Mouse (Mus musculus): ENCODE data around the gene C1qa. TPM values are rescaled to one million over a fixed set of nuclear protein-coding genes. Genes with fewer than 3 reads are reported as not detected.

Gene C1qa
- polyA plus RNA-seq, 1 experiment from 2014 or later: 35.0 TPM

- Histone ChIP-seq H3K36me3 (no peaks in the 10 kb centered on the region), H3K4me2 (no peak within 1 kb of the TSS), H3K9me3 (replicated peaks) (no peaks in the 10 kb centered on the region), H3K27me3 (no peaks in the 10 kb centered on the region), H3K4me3 (replicated peaks) (0 out of 2 replicates have a peak within 1 kb of the TSS, but pooled peaks have one; percentile 7), H3K9ac (no peak within 1 kb of the TSS), H3K27ac (no peak within 1 kb of the TSS; the same call in 1 of the 2 replicates), H3K4me1 (replicated peaks) (no peaks in the 10 kb centered on the region)
- 39% methylated on average over 7 of the region's 7 CpGs for WGBS (ENCODE audit: insufficient replicate concordance)
- DNase-seq (no peak), ATAC-seq (ENCODE audit: low read depth) (0 out of 2 replicates have a peak, but pooled peaks have one; percentile 15)
These were observed 12.5 kb downstream of the C1qa start, which contains the start of gene C1qb for GRCm38 (mm10) chr4:136886101-136886500. C1qb (minus strand) TSS chr4:136886187.

- Histone ChIP-seq H3K9ac (no peak overlapping the region), H3K27ac (no peak overlapping the region), H3K27me3 (0 out of 2 replicates have a peak, but pooled peaks cover 2% of the 10 kb centered on the region), H3K4me2 (no peak overlapping the region), H3K4me1 (replicated peaks) (no peaks in the 10 kb centered on the region), H3K9me3 (replicated peaks) (no peaks in the 10 kb centered on the region), H3K36me3 (no peaks in the 10 kb centered on the region), H3K4me3 (replicated peaks) (no peak overlapping the region)
- no peak for ATAC-seq (ENCODE audit: low read depth)
- 13% methylated on average over 5 of the region's 5 CpGs for WGBS (ENCODE audit: insufficient replicate concordance)
- no peak for DNase-seq
These were observed 20.0 kb downstream of the C1qa start for GRCm38 (mm10) chr4:136878601-136879000.

- no peak overlapping the region for H3K4me3 ChIP-seq (replicated peaks)
- no peak for DNase-seq
- no peak overlapping the region for H3K9ac ChIP-seq
- H3K27ac ChIP-seq: no peak overlapping the region
- 37% methylated on average over 8 of the region's 8 CpGs for WGBS (ENCODE audit: insufficient replicate concordance)
- H3K4me2 ChIP-seq: no peak overlapping the region
- ATAC-seq (ENCODE audit: low read depth): no peak
- H3K9me3 ChIP-seq (replicated peaks): no peaks in the 10 kb centered on the region
- H3K4me1 ChIP-seq (replicated peaks): no peaks in the 10 kb centered on the region
- H3K36me3 ChIP-seq: no peaks in the 10 kb centered on the region
- H3K27me3 ChIP-seq: 0 out of 2 replicates have a peak, but pooled peaks cover 2% of the 10 kb centered on the region
These were observed 20.4 kb downstream of the C1qa start for GRCm38 (mm10) chr4:136878171-136878570.

GRCm38 (mm10) chr4:136876971-136877370 lies 21.6 kb downstream of the C1qa start:
- no peaks in the 10 kb centered on the region for H3K36me3 ChIP-seq
- H3K27me3 ChIP-seq: 0 out of 2 replicates have a peak, but pooled peaks cover 2% of the 10 kb centered on the region
- H3K4me2 ChIP-seq: no peak overlapping the region
- WGBS (ENCODE audit: insufficient replicate concordance): 17% methylated on average over 7 of the region's 7 CpGs
- DNase-seq (no peak), ATAC-seq (ENCODE audit: low read depth) (no peak)
- H3K4me3 ChIP-seq (replicated peaks): no peak overlapping the region
- no peaks in the 10 kb centered on the region for H3K4me1 ChIP-seq (replicated peaks)
- H3K9me3 ChIP-seq (replicated peaks): no peaks in the 10 kb centered on the region
- no peak overlapping the region for H3K27ac ChIP-seq
- H3K9ac ChIP-seq: no peak overlapping the region

GRCm38 (mm10) chr4:136875012-136875411 lies 23.6 kb downstream of the C1qa start:
- 75% methylated on average over 14 of the region's 14 CpGs for WGBS (ENCODE audit: insufficient replicate concordance)

GRCm38 (mm10) chr4:136868371-136868770 lies 30.2 kb downstream of the C1qa start:
- ATAC-seq (ENCODE audit: low read depth): no peak

More at GRCm38 (mm10) chr4:136875012-136875411, 23.6 kb downstream of the C1qa start:
- Histone ChIP-seq H3K27me3 (0 out of 2 replicates have a peak, but pooled peaks cover 2% of the 10 kb centered on the region), H3K4me1 (replicated peaks) (no peaks in the 10 kb centered on the region), H3K4me2 (no peak overlapping the region), H3K9ac (no peak overlapping the region), H3K36me3 (no peaks in the 10 kb centered on the region), H3K9me3 (replicated peaks) (no peaks in the 10 kb centered on the region), H3K27ac (no peak overlapping the region), H3K4me3 (replicated peaks) (no peak overlapping the region)
- no peak for ATAC-seq (ENCODE audit: low read depth)
- DNase-seq: no peak

GRCm38 (mm10) chr4:136867690-136868345 lies 30.8 kb downstream of the C1qa start:
- no peak for ATAC-seq (ENCODE audit: low read depth)
- 0 out of 2 replicates have a peak, but pooled peaks cover 13% of the 10 kb centered on the region for H3K27me3 ChIP-seq

More at GRCm38 (mm10) chr4:136868371-136868770, 30.2 kb downstream of the C1qa start:
- WGBS (ENCODE audit: insufficient replicate concordance): 56% methylated on average over 6 of the region's 6 CpGs
- Histone ChIP-seq H3K27ac (no peak overlapping the region), H3K4me1 (replicated peaks) (no peaks in the 10 kb centered on the region), H3K9me3 (replicated peaks) (no peaks in the 10 kb centered on the region), H3K4me3 (replicated peaks) (no peak overlapping the region), H3K4me2 (no peak overlapping the region), H3K27me3 (0 out of 2 replicates have a peak, but pooled peaks cover 8% of the 10 kb centered on the region), H3K9ac (no peak overlapping the region), H3K36me3 (no peaks in the 10 kb centered on the region)
- DNase-seq: no peak

GRCm38 (mm10) chr4:136865531-136865930 lies 33.1 kb downstream of the C1qa start:
- no peak overlapping the region for H3K4me3 ChIP-seq (replicated peaks)
- DNase-seq (no peak), ATAC-seq (ENCODE audit: low read depth) (no peak)
- no peak overlapping the region for H3K27ac ChIP-seq
- no peaks in the 10 kb centered on the region for H3K9me3 ChIP-seq (replicated peaks)
- WGBS (ENCODE audit: insufficient replicate concordance): 59% methylated on average over 5 of the region's 5 CpGs
- no peak overlapping the region for H3K4me2 ChIP-seq
- peaks cover 30% of the 10 kb centered on the region for H3K27me3 ChIP-seq
- H3K36me3 ChIP-seq: no peaks in the 10 kb centered on the region
- no peak overlapping the region for H3K9ac ChIP-seq
- H3K4me1 ChIP-seq (replicated peaks): no peaks in the 10 kb centered on the region

More at GRCm38 (mm10) chr4:136867690-136868345, 30.8 kb downstream of the C1qa start:
- 19% methylated on average over 12 of the region's 12 CpGs for WGBS (ENCODE audit: insufficient replicate concordance)
- Histone ChIP-seq H3K36me3 (no peaks in the 10 kb centered on the region), H3K9me3 (replicated peaks) (no peaks in the 10 kb centered on the region), H3K9ac (no peak overlapping the region), H3K4me1 (replicated peaks) (no peaks in the 10 kb centered on the region), H3K4me3 (replicated peaks) (no peak overlapping the region), H3K4me2 (no peak overlapping the region), H3K27ac (no peak overlapping the region)
- no peak for DNase-seq

GRCm38 (mm10) chr4:136864751-136865470 lies 33.7 kb downstream of the C1qa start:
- DNase-seq (no peak), ATAC-seq (ENCODE audit: low read depth) (no peak)
- Histone ChIP-seq H3K27ac (no peak overlapping the region), H3K4me1 (replicated peaks) (no peaks in the 10 kb centered on the region), H3K36me3 (no peaks in the 10 kb centered on the region), H3K27me3 (peaks cover 30% of the 10 kb centered on the region), H3K9ac (no peak overlapping the region), H3K4me2 (no peak overlapping the region), H3K9me3 (replicated peaks) (no peaks in the 10 kb centered on the region), H3K4me3 (replicated peaks) (no peak overlapping the region)
- WGBS (ENCODE audit: insufficient replicate concordance): 28% methylated on average over 15 of the region's 15 CpGs

GRCm38 (mm10) chr4:136863517-136863916 lies 35.1 kb downstream of the C1qa start:
- H3K27ac ChIP-seq: no peak overlapping the region
- H3K4me1 ChIP-seq (replicated peaks): no peaks in the 10 kb centered on the region
- no peaks in the 10 kb centered on the region for H3K9me3 ChIP-seq (replicated peaks)
- H3K9ac ChIP-seq: no peak overlapping the region
- H3K4me2 ChIP-seq: no peak overlapping the region
- 26% methylated on average over 9 of the region's 9 CpGs for WGBS (ENCODE audit: insufficient replicate concordance)
- ATAC-seq (ENCODE audit: low read depth): no peak
- no peak overlapping the region for H3K4me3 ChIP-seq (replicated peaks)
- H3K36me3 ChIP-seq: no peaks in the 10 kb centered on the region
- H3K27me3 ChIP-seq: peaks cover 30% of the 10 kb centered on the region
- DNase-seq: no peak

GRCm38 (mm10) chr4:136862411-136862810 lies 36.2 kb downstream of the C1qa start:
- Histone ChIP-seq H3K36me3 (no peaks in the 10 kb centered on the region), H3K4me1 (replicated peaks) (no peaks in the 10 kb centered on the region), H3K9ac (no peak overlapping the region), H3K4me2 (no peak overlapping the region), H3K9me3 (replicated peaks) (no peaks in the 10 kb centered on the region), H3K27ac (no peak overlapping the region), H3K4me3 (replicated peaks) (no peak overlapping the region), H3K27me3 (peaks cover 30% of the 10 kb centered on the region)
- DNase-seq: no peak
- whole genome bisulfite sequencing (ENCODE audit: insufficient replicate concordance): 53% methylated on average over 2 of the region's 2 CpGs
- ATAC-seq (ENCODE audit: low read depth): no peak

Data from liver, embryonic 13.5 days (tissue).